Mouse (Mus musculus) stomach, postnatal 0 days (tissue): ENCODE results near the gene Rps17. TPM values are rescaled to one million over a fixed set of nuclear protein-coding genes. Genes with fewer than 3 reads are reported as not detected.
A peak's percentile ranks its signal among the peaks of the same experiment; 100 is the strongest.

Experiments used
- ATAC-seq: fragments of 200-750 bp; cut with Nextera tagmentation; 2 replicates; pipeline ENCODE4 v1.8.0; 2017; ENCODE audit not compliant: low FRiP score, low TSS enrichment
- DNase-seq: peaks from one replicate; pipeline ENCODE4 v3.0.0-alpha.2; 2016; ENCODE audit warnings: low spot score
- H3K27ac ChIP-seq: fragments of 300-500 bp; sonication (generic); replicated peaks from 2 replicates; pipeline ENCODE4 v1.5.1; 2014; ENCODE audit warnings: mild to moderate bottlenecking, control low read depth
- H3K27me3 ChIP-seq: fragments of 300-500 bp; sonication (generic); 2 replicates; pipeline ENCODE4 v1.6.1; 2014; ENCODE audit warnings: low read length; ENCODE audit not compliant: control insufficient read depth, insufficient read depth
- H3K36me3 ChIP-seq: fragments of 300-500 bp; sonication (generic); 2 replicates; pipeline ENCODE4 v1.6.1; 2014; ENCODE audit warnings: low read length, mixed read lengths; ENCODE audit not compliant: control insufficient read depth, insufficient read depth
- H3K4me1 ChIP-seq: fragments of 300-500 bp; sonication (generic); replicated peaks from 2 replicates; pipeline ENCODE4 v1.6.1; 2014; ENCODE audit warnings: antibody characterized with exemption; ENCODE audit not compliant: control insufficient read depth, insufficient read depth
- H3K4me2 ChIP-seq: fragments of 300-500 bp; sonication (generic); replicated peaks from 2 replicates; pipeline ENCODE4 v1.6.1; 2014; ENCODE audit warnings: low read depth, mild to moderate bottlenecking, control low read depth, moderate library complexity
- H3K4me3 ChIP-seq: fragments of 300-500 bp; sonication (generic); 2 replicates; pipeline ENCODE4 v1.5.1; 2014; ENCODE audit warnings: low read depth, low read length, control low read depth
- H3K9ac ChIP-seq: fragments of 300-500 bp; sonication (generic); 2 replicates; pipeline ENCODE4 v1.6.1; 2014; ENCODE audit warnings: mild to moderate bottlenecking, low read length, control low read depth, mixed read lengths
- H3K9me3 ChIP-seq: fragments of 300-500 bp; sonication (generic); 2 replicates; pipeline ENCODE4 v1.6.1; 2016; ENCODE audit warnings: low read length; ENCODE audit not compliant: control insufficient read depth
- CTCF ChIP-seq: IDR thresholded peaks from 2 replicates; pipeline ENCODE4 v1.5.1; 2016; ENCODE audit warnings: antibody characterized with exemption, low read depth, mild to moderate bottlenecking, moderate library complexity
- EP300 ChIP-seq: optimal IDR thresholded peaks from 2 replicates; pipeline ENCODE3; 2016; ENCODE audit warnings: antibody characterized with exemption
- WGBS: fragments of 180-500 bp; shearing (Covaris S2); extraction: QIAGEN DNeasy Blood & Tissue Kit; methylation state at CpG from one replicate; pipeline ENCODE4 v1.1.7; 2014; 5-methylcytosine and 5-hydroxymethylcytosine counted together
- polyA plus RNA-seq: library from polyadenylated mRNA; unstranded; fragments of >200 nt; fragmentation: Nextera tagmentation; extraction: Ambion mirVana; gene quantifications from 2 replicates; pipeline ENCODE4 v1.2.1, GENCODE M21; 2015

The Rps17 gene
- polyA plus RNA-seq, 1 experiment from 2014 or later, result 1,034 TPM

- TF ChIP-seq EP300 (no peak), CTCF (no peak)
- no peak overlapping the region for H3K9ac ChIP-seq
- H3K9me3 ChIP-seq, result no peaks in the 10 kb centered on the region
- no peak for DNase-seq
- no peaks in the 10 kb centered on the region for H3K27me3 ChIP-seq
- peak; percentile 91 for ATAC-seq
- no peaks in the 10 kb centered on the region for H3K4me1 ChIP-seq
- no peak overlapping the region for H3K4me3 ChIP-seq
- no peak overlapping the region for H3K27ac ChIP-seq
- no peaks in the 10 kb centered on the region for H3K36me3 ChIP-seq
- WGBS, result 59% methylated on average over 7 of the region's 7 CpGs
- no peak overlapping the region for H3K4me2 ChIP-seq
Observed at GRCm38 (mm10) chr7:81356975-81357374, 11.9 kb upstream of the Rps17 start.

GRCm38 (mm10) chr7:81356360-81356759 lies 11.3 kb upstream of the Rps17 start:
- Histone ChIP-seq H3K27me3 (no peaks in the 10 kb centered on the region), H3K9ac (no peak overlapping the region), H3K9me3 (no peaks in the 10 kb centered on the region), H3K27ac (no peak overlapping the region), H3K36me3 (no peaks in the 10 kb centered on the region), H3K4me2 (no peak overlapping the region), H3K4me1 (no peaks in the 10 kb centered on the region), H3K4me3 (no peak overlapping the region)
- no peak for DNase-seq
- WGBS, result 87% methylated on average over 1 of the region's 1 CpGs
- ATAC-seq, result no peak
- no peak for TF ChIP-seq CTCF
- TF ChIP-seq EP300, result no peak

GRCm38 (mm10) chr7:81355746-81356145 lies 10.7 kb upstream of the Rps17 start:
- Histone ChIP-seq H3K27ac (no peak overlapping the region), H3K4me3 (no peak overlapping the region), H3K4me2 (no peak overlapping the region), H3K4me1 (no peaks in the 10 kb centered on the region), H3K27me3 (no peaks in the 10 kb centered on the region), H3K9me3 (no peaks in the 10 kb centered on the region), H3K9ac (no peak overlapping the region), H3K36me3 (no peaks in the 10 kb centered on the region)
- ATAC-seq, result no peak
- TF ChIP-seq CTCF (no peak), EP300 (no peak)
- WGBS, result 82% methylated on average over 7 of the region's 7 CpGs
- no peak for DNase-seq

GRCm38 (mm10) chr7:81351826-81352225 lies 6.8 kb upstream of the Rps17 start:
- H3K9me3 ChIP-seq, result no peaks in the 10 kb centered on the region
- H3K9ac ChIP-seq, result no peak overlapping the region
- H3K27me3 ChIP-seq, result no peaks in the 10 kb centered on the region
- H3K4me3 ChIP-seq, result no peak overlapping the region
- no peak for TF ChIP-seq CTCF
- no peak for TF ChIP-seq EP300
- no peak overlapping the region for H3K27ac ChIP-seq
- WGBS, result 77% methylated on average over 4 of the region's 4 CpGs
- H3K4me1 ChIP-seq, result no peaks in the 10 kb centered on the region
- H3K36me3 ChIP-seq, result no peaks in the 10 kb centered on the region
- ATAC-seq, result no peak
- H3K4me2 ChIP-seq, result no peak overlapping the region
- no peak for DNase-seq

GRCm38 (mm10) chr7:81348206-81348605 lies 3.2 kb upstream of the Rps17 start:
- H3K36me3 ChIP-seq, result no peaks in the 10 kb centered on the region
- TF ChIP-seq EP300, result no peak
- TF ChIP-seq CTCF, result no peak
- no peak overlapping the region for H3K4me2 ChIP-seq
- H3K9me3 ChIP-seq, result no peaks in the 10 kb centered on the region
- H3K27ac ChIP-seq, result no peak overlapping the region
- no peaks in the 10 kb centered on the region for H3K27me3 ChIP-seq
- H3K4me1 ChIP-seq, result no peaks in the 10 kb centered on the region
- H3K9ac ChIP-seq, result no peak overlapping the region
- DNase-seq, result no peak
- no peak overlapping the region for H3K4me3 ChIP-seq
- ATAC-seq, result no peak
- 68% methylated on average over 7 of the region's 7 CpGs for WGBS

GRCm38 (mm10) chr7:81345447-81346170 lies 555 bp upstream of the Rps17 start:
- Histone ChIP-seq H3K4me2 (peak overlapping the region; percentile 43), H3K9me3 (no peaks in the 10 kb centered on the region), H3K4me3 (peak overlapping the region; percentile 68), H3K27me3 (no peaks in the 10 kb centered on the region), H3K36me3 (peaks cover 2% of the 10 kb centered on the region; the same call in 1 of the 2 replicates), H3K4me1 (no peaks in the 10 kb centered on the region), H3K9ac (peak overlapping the region; percentile 39; the same call in 1 of the 2 replicates), H3K27ac (no peak overlapping the region)
- TF ChIP-seq EP300 (no peak), CTCF (no peak)
- no peak; the same call in 1 of the 2 replicates for ATAC-seq
- WGBS, result 63% methylated on average over 15 of the region's 15 CpGs
- no peak for DNase-seq
